Mouse (Mus musculus) cortical plate, adult 2 months (tissue): ENCODE measurements around the gene Baz2b.

Experiments
- CTCF ChIP-seq: fragments of 200-500 bp; IDR thresholded peaks from 2 replicates; pipeline ENCODE4 v1.5.1; 2011; ENCODE audit warnings: mild to moderate bottlenecking, control low read depth, low read length; ENCODE audit not compliant: insufficient read depth; ENCODE audit errors: extremely low read depth
- POLR2A ChIP-seq: fragments of 200-500 bp; IDR thresholded peaks from 2 replicates; pipeline ENCODE4 v1.6.1; 2011; ENCODE audit warnings: mild to moderate bottlenecking, low read length, control low read depth; ENCODE audit not compliant: insufficient read depth; ENCODE audit errors: extremely low read depth

DNA sequence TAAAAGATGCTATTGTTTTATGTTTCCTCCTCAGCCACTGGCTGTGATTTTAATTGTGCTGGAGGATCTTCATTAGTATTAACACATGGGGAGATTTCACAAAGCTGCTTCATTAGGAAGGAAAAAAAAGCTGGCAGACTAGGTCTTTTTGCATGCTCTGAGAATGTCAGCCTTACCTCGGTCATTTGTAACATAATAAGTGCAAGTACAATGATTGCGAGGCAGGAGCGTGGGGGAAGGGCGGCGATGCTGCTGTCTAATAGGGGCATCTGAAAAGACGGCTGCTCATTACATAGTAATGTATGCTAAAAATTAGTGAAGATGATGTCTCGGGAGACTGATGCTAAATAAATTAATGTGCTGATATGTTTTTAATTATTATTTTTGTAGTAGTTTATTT is 82.8 kb downstream of the Baz2b start:
- no peak for TF ChIP-seq CTCF
- TF ChIP-seq POLR2A, result no peak
